Mouse (Mus musculus) liver, embryonic 14.5 days (tissue): ENCODE measurements at regions not wholly inside any gene's neighbourhood (a gene's known extent, or its start where the extent isn't known, plus 50 kb on each side); places are given as distances from the start of the nearest gene placed in this dataset.

Experiments
- ATAC-seq: fragments of 200-750 bp; cut with Nextera tagmentation; 2 replicates; pipeline ENCODE4 v1.8.0; 2017; ENCODE audit warnings: moderate number of reproducible peaks, mild to moderate bottlenecking, moderate library complexity; ENCODE audit not compliant: insufficient read depth
- DNase-seq, 3 experiments: peaks; one replicate each; pipeline ENCODE4 v3.0.0-alpha.2; 2012 to 2013; ENCODE audit warnings: low read depth in 3 of 3, low spot score in 3 of 3
- H3K27ac ChIP-seq: fragments of 300-500 bp; sonication (generic); 2 replicates; pipeline ENCODE4 v1.5.1; 2014; ENCODE audit warnings: moderate library complexity, mild to moderate bottlenecking, control low read depth, inconsistent platforms
- H3K27me3 ChIP-seq: fragments of 300-500 bp; sonication (generic); 2 replicates; pipeline ENCODE4 v1.6.1; 2014; ENCODE audit warnings: mild to moderate bottlenecking, low read length, moderate library complexity; ENCODE audit not compliant: control insufficient read depth, insufficient read depth
- H3K36me3 ChIP-seq: fragments of 300-500 bp; sonication (generic); replicated peaks from 2 replicates; pipeline ENCODE4 v1.6.1; 2014; ENCODE audit warnings: low read depth; ENCODE audit not compliant: control insufficient read depth, insufficient read depth
- H3K4me1 ChIP-seq, 2 experiments: fragments of 200-500 bp in 1 of 2; fragments of 300-500 bp in 1 of 2; sonication (generic) in 1 of 2; replicated peaks; 2 replicates each; pipeline ENCODE4 v1.6.1; 2012 to 2014; ENCODE audit warnings: antibody characterized with exemption in 1 of 2, inconsistent platforms in 1 of 2, low read length in 1 of 2; ENCODE audit not compliant: control insufficient read depth in 2 of 2, insufficient read depth in 2 of 2
- H3K4me2 ChIP-seq: fragments of 300-500 bp; sonication (generic); 2 replicates; pipeline ENCODE4 v1.6.1; 2014; ENCODE audit warnings: low read depth, mild to moderate bottlenecking, control low read depth, moderate library complexity
- H3K4me3 ChIP-seq, 2 experiments: fragments of 200-500 bp in 1 of 2; fragments of 300-500 bp in 1 of 2; sonication (generic) in 1 of 2; 2 replicates each; pipeline ENCODE4 v1.5.1; 2012 to 2014; ENCODE audit warnings: low read depth in 2 of 2, low read length in 2 of 2, mild to moderate bottlenecking in 2 of 2, control low read depth in 1 of 2, inconsistent platforms in 1 of 2, moderate library complexity in 1 of 2; ENCODE audit not compliant: insufficient read depth in 1 of 2
- H3K9ac ChIP-seq: fragments of 300-500 bp; sonication (generic); replicated peaks from 2 replicates; pipeline ENCODE4 v1.6.1; 2014; ENCODE audit warnings: mild to moderate bottlenecking, control low read depth, moderate library complexity
- H3K9me3 ChIP-seq: fragments of 300-500 bp; sonication (generic); 2 replicates; pipeline ENCODE4 v1.6.1; 2016; ENCODE audit warnings: low read length, mixed read lengths; ENCODE audit not compliant: control insufficient read depth
- CTCF ChIP-seq: IDR thresholded peaks from 2 replicates; pipeline ENCODE4 v1.5.1; 2016; ENCODE audit warnings: antibody characterized with exemption, low read depth, control low read depth
- EP300 ChIP-seq: IDR thresholded peaks from 2 replicates; pipeline ENCODE4 v1.6.1; 2016; ENCODE audit warnings: antibody characterized with exemption, low read depth
- WGBS: fragments of 180-500 bp; shearing (Covaris S2); extraction: QIAGEN DNeasy Blood & Tissue Kit; methylation state at CpG from one replicate; pipeline ENCODE4 v1.1.7; 2014; ENCODE audit not compliant: insufficient replicate concordance; 5-methylcytosine and 5-hydroxymethylcytosine counted together

DNA sequence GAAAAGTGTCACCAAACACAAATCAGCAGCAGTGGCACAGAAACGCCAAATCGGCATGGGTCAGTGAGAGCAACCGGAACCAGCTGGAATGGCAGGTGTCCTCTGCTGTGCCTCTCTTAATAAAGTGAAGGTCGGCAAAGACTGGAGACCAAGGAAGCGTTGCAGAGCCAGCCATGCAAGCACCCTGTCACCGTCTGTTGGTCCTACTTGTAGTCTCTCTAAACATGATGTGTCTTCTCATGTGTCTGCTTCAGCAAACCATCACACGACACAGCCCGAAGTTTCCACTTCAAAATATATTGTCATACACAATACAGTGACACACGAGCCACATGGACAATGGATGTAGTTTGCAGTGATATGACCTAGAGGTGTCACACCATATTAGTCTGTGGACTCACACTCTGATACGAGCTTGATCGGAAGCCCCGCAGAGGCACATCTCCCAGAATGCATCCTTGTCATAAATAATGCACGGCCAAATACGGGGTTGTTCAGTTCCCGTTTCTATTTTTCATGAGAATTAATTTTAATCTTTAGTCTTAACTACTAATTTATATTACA is 940.3 kb downstream of the Mrps31 start:
- 74% methylated on average over 15 of the region's 15 CpGs for WGBS
- TF ChIP-seq EP300: no peak
- TF ChIP-seq CTCF: no peak

DNA sequence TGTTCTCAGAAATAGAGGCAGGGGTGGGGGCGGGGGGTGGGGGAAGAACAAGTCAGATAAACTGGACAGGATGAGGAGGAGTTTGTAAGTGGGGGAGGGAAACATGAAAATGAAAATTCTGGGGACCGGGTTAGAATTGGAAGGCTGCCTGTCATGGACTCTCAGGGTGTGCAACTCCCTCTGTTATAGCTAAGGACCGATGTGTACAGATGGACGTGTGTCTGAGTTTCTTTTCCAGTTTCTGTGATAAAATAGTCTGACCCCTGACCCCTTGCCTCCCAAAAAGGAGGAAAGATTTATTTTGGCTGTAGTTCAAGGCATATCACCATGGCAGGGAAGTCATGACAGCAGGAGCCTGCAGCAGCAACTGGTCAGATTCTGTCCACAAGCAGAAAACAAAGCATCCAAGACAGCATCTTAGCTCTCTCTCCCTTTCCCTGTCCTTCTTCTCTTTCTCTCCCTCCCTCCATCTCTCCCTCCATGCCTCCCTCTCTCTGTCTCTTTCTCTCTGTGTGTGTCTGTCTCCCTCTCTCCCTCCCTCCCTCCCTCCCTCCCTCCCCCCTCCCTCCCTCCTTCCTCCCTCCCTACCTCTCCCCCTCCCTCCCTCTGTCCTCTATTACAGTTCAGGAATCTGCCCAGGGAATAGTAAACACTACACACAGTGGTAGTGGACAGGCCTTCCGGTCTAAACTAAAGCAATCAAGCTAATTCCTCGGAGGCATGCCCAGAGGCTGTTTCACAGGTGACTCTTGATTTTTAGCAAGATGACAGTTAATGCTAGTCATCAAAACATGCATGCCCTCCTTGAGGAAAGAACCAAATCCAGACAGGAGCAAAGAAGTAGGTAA is 941.3 kb downstream of the Mrps31 start:
- Histone ChIP-seq H3K9ac (no peak overlapping the region), H3K36me3 (no peaks in the 10 kb centered on the region), H3K27ac (no peak overlapping the region), H3K4me3 (no peak overlapping the region), H3K9me3 (no peaks in the 10 kb centered on the region), H3K27me3 (no peaks in the 10 kb centered on the region), H3K4me2 (no peak overlapping the region), H3K4me1 (no peaks in the 10 kb centered on the region)
- ATAC-seq (no peak), DNase-seq (no peak)
- TF ChIP-seq CTCF (no peak), EP300 (no peak)
- 56% methylated on average over 6 of the region's 6 CpGs for WGBS

More for the DNA sequence above, 940.3 kb downstream of the Mrps31 start:
- Histone ChIP-seq H3K27me3 (no peaks in the 10 kb centered on the region), H3K36me3 (no peaks in the 10 kb centered on the region), H3K27ac (no peak overlapping the region), H3K4me2 (no peak overlapping the region), H3K9ac (no peak overlapping the region), H3K4me3 (no peak overlapping the region), H3K4me1 (no peaks in the 10 kb centered on the region), H3K9me3 (no peaks in the 10 kb centered on the region)
- ATAC-seq: no peak
- DNase-seq: no peak

DNA sequence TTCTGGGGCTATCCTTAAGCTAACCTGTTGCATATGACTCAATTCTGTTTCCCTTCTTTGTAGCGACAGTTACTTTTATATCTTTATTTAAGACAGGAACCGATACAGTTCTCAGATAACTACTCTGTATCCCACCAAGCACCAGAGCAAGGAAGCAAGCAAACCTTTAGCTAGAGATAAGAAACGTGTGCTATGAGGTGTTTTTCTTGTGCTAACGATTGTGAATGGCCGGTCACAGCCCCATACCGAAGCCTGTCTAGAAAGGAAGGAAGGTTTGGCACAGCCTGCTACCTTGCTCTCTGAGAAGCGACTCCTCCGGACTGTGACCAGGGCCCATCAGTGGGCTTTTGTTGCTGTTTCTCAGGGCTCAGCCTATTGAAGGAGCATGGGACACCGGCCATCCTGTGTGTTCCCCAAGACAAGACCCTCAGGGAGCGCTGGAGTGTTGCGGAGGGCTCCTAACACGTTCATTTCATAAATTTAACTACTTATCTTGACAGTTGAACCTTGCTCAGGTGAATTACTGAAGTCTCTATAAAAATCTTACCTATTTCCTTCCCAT is 949.0 kb downstream of the Mrps31 start:
- no peak overlapping the region for H3K4me3 ChIP-seq
- no peak overlapping the region for H3K4me2 ChIP-seq
- TF ChIP-seq EP300: no peak
- no peak for TF ChIP-seq CTCF
- H3K4me1 ChIP-seq: no peaks in the 10 kb centered on the region
- no peak for ATAC-seq
- H3K27me3 ChIP-seq: no peaks in the 10 kb centered on the region
- no peak for DNase-seq
- no peaks in the 10 kb centered on the region for H3K9me3 ChIP-seq
- H3K27ac ChIP-seq: no peak overlapping the region
- no peak overlapping the region for H3K9ac ChIP-seq
- no peaks in the 10 kb centered on the region for H3K36me3 ChIP-seq
- 50% methylated on average over 12 of the region's 12 CpGs for WGBS

DNA sequence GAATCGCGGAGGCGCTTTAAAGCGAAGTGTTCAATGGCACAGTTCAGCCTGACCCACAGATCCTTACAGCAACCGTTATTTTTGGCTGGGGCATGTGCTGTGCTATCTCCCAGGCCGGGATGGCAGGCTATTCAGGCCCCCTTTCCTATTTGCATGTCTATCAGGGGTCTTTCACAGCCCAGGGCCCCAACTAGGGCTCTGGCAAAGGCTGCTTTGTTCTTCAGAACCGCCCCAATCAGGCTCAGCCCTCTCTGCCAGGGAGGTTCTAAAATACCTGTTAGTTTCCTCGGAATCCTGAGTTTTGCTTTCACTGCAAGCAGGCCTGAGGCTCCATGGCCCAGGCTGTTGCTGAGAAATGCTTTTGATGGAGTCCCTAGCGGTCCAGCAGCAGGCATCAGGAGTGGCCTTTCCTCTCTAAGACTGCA is 949.7 kb downstream of the Mrps31 start:
- Histone ChIP-seq H3K4me2 (no peak overlapping the region), H3K9me3 (no peaks in the 10 kb centered on the region), H3K36me3 (no peaks in the 10 kb centered on the region), H3K9ac (no peak overlapping the region), H3K27me3 (no peaks in the 10 kb centered on the region), H3K4me1 (no peaks in the 10 kb centered on the region), H3K4me3 (no peak overlapping the region), H3K27ac (no peak overlapping the region)
- ATAC-seq (no peak), DNase-seq (no peak)
- no peak for TF ChIP-seq CTCF
- no peak for TF ChIP-seq EP300
- WGBS: 45% methylated on average over 9 of the region's 9 CpGs
